Mouse (Mus musculus): ENCODE results near the gene Rtel1. TPM values are rescaled to one million over a fixed set of nuclear protein-coding genes. Genes with fewer than 3 reads are reported as not detected.

The Rtel1 gene
- polyA plus RNA-seq, 1 experiment from 2014 or later, result 10.0 TPM

DNA sequence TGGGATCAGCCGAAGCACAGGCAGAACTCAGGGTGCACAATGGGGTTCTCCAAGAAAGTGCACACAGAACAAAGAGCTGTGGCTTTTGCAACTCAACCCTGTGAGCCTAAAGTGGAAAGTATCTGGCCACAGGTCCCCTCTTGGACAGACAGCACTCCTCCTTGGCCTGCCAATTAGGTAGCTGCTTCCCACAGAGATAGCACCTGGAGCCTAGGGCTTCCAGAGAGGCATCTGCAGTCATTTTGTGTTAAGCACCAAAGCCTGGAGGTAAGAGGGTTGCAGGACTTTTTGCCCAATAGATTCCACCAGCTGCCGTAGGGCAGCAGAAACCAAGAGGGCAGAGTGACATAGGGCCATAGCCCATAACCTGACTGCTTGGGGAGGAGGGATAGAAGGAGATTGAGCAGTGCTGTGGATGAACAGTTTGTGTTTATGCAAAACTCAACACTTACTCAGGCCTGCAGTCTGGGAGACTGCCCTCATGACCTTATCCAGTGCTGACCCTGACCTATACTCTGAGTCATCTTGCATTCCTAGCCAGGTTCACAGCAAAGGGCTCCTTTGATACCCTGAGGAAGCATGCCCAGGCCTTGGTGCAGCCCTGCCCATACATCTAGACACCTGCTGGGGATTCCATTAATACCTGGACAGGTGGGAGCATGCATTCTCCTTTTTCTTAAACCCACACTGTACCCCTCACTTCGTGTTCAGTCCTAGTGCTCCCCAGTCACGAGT lies 70.8 kb downstream of the Rtel1 start:
- 76% methylated on average over 4 of the region's 4 CpGs for WGBS

DNA sequence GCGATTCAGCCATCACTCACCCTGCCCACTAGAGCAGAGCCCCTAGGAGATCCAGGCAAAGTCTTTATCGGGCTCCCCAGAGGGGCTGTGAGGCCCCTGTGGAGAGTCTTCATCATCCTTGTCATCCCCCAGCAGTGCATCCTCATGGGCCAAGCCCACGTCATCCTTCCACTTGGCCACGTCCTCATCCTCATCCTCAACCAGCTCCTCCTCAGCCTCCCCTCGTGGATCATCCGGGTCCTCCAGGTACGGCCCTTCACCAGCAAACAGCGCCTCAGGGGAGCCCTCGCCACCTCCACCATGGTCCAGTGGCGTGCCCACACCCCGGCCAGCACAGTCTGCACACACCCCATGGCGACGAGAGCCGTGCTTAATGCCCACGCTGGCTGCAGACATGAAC lies 71.5 kb downstream of the Rtel1 start:
- no peak for ATAC-seq
- Histone ChIP-seq H3K4me1 (replicated peaks; ENCODE audit: control insufficient read depth, insufficient read depth, low read length) (no peaks in the 10 kb centered on the region), H3K36me3 (ENCODE audit: control insufficient read depth, insufficient read depth) (peaks cover 11% of the 10 kb centered on the region), H3K27me3 (replicated peaks; ENCODE audit: control insufficient read depth, insufficient read depth, low read length) (no peaks in the 10 kb centered on the region), H3K4me3 (ENCODE audit: low read depth, low read length) (no peak overlapping the region), H3K9ac (ENCODE audit: low read depth, low read length) (no peak overlapping the region), H3K4me2 (replicated peaks; ENCODE audit: low read depth) (no peak overlapping the region), H3K27ac (ENCODE audit: low read depth, low read length) (no peak overlapping the region), H3K9me3 (ENCODE audit: control insufficient read depth) (no peaks in the 10 kb centered on the region)
- no peak for TF ChIP-seq CTCF (IDR thresholded peaks at IDR 0.05; ENCODE audit: low read depth)
- 88% methylated on average over 15 of the region's 15 CpGs for WGBS

More for the DNA sequence above, 70.8 kb downstream of the Rtel1 start:
- H3K27ac ChIP-seq (ENCODE audit: low read depth, low read length), result no peak overlapping the region
- H3K9ac ChIP-seq (ENCODE audit: low read depth, low read length), result no peak overlapping the region
- no peaks in the 10 kb centered on the region for H3K9me3 ChIP-seq (ENCODE audit: control insufficient read depth)
- no peak for ATAC-seq
- TF ChIP-seq CTCF (IDR thresholded peaks at IDR 0.05; ENCODE audit: low read depth), result no peak
- H3K36me3 ChIP-seq (ENCODE audit: control insufficient read depth, insufficient read depth), result peaks cover 13% of the 10 kb centered on the region
- no peaks in the 10 kb centered on the region for H3K27me3 ChIP-seq (replicated peaks; ENCODE audit: control insufficient read depth, insufficient read depth, low read length)
- no peaks in the 10 kb centered on the region for H3K4me1 ChIP-seq (replicated peaks; ENCODE audit: control insufficient read depth, insufficient read depth, low read length)
- H3K4me2 ChIP-seq (replicated peaks; ENCODE audit: low read depth), result no peak overlapping the region
- H3K4me3 ChIP-seq (ENCODE audit: low read depth, low read length), result no peak overlapping the region

DNA sequence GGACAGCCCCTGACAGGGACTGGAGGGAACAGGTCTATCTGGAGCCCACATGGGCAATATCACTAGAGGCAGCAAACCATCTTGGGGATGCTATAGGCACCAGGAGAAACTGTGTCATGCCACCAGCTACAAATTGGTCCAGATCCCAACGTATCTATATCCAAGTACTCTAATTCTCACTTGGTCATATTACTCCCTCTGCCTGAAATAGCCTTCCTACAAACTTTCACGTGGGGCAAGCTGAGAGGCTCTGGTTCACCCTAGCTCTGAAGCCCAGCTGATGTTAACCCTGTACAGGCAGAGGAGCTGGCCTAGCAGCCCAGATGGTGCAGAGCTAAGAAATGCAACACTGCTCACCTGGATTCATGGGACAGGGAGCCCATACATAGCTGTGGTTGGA lies 72.0 kb downstream of the Rtel1 start:
- Histone ChIP-seq H3K9me3 (ENCODE audit: control insufficient read depth) (no peaks in the 10 kb centered on the region), H3K4me3 (ENCODE audit: low read depth, low read length) (no peak overlapping the region), H3K4me2 (replicated peaks; ENCODE audit: low read depth) (no peak overlapping the region), H3K36me3 (ENCODE audit: control insufficient read depth, insufficient read depth) (peaks cover 7% of the 10 kb centered on the region), H3K9ac (ENCODE audit: low read depth, low read length) (no peak overlapping the region), H3K27me3 (replicated peaks; ENCODE audit: control insufficient read depth, insufficient read depth, low read length) (no peaks in the 10 kb centered on the region), H3K4me1 (replicated peaks; ENCODE audit: control insufficient read depth, insufficient read depth, low read length) (no peaks in the 10 kb centered on the region), H3K27ac (ENCODE audit: low read depth, low read length) (no peak overlapping the region)
- no peak for ATAC-seq
- 63% methylated on average over 2 of the region's 2 CpGs for WGBS
- no peak for TF ChIP-seq CTCF (IDR thresholded peaks at IDR 0.05; ENCODE audit: low read depth)

DNA sequence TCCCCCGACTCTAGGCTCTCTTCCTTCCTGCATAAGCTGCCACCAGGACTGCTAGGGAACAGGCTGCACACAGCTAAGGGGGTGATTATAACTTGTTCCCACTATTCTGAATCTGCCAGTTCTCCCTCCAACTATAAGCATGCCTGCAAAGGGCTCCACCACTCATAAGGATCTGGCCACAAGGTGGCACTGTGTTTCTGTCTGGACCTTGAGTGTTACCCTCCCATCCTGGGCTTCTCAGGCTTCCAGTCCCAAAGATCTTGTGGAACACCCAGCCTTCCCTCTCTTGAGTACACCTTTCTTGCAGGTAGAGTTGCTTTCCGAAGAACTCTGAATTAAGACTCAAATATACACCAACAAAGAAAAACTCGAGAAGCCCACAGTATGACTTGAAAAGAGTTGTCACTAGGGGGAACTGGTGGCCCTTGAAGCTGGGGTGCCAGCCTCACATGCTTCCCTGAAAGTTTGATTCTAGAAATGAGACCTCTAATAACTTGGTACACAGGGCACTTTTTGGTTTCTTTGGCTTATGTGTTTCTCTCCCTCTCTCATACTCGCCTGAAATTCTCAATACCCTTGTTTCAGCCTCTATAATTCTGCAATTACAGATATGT lies 73.2 kb downstream of the Rtel1 start:
- Histone ChIP-seq H3K27me3 (replicated peaks; ENCODE audit: control insufficient read depth, insufficient read depth, low read length) (no peaks in the 10 kb centered on the region), H3K4me1 (replicated peaks; ENCODE audit: control insufficient read depth, insufficient read depth, low read length) (no peaks in the 10 kb centered on the region), H3K4me2 (replicated peaks; ENCODE audit: low read depth) (no peak overlapping the region), H3K9ac (ENCODE audit: low read depth, low read length) (no peak overlapping the region), H3K4me3 (ENCODE audit: low read depth, low read length) (no peak overlapping the region), H3K9me3 (ENCODE audit: control insufficient read depth) (no peaks in the 10 kb centered on the region), H3K36me3 (ENCODE audit: control insufficient read depth, insufficient read depth) (no peaks in the 10 kb centered on the region; the same call in 1 of the 2 replicates), H3K27ac (ENCODE audit: low read depth, low read length) (no peak overlapping the region)
- ATAC-seq, result peak; percentile 56; the same call in 1 of the 2 replicates
- peak; percentile 91 for TF ChIP-seq CTCF (IDR thresholded peaks at IDR 0.05; ENCODE audit: low read depth)
- WGBS, result 30% methylated on average over 4 of the region's 4 CpGs

GRCm38 (mm10) chr2:181394086-181394485 lies 74.5 kb downstream of the Rtel1 start:
- 92% methylated on average over 3 of the region's 3 CpGs for WGBS
- ATAC-seq, result no peak
- H3K9ac ChIP-seq (ENCODE audit: low read depth, low read length), result no peak overlapping the region
- no peak overlapping the region for H3K4me3 ChIP-seq (ENCODE audit: low read depth, low read length)
- H3K4me1 ChIP-seq (replicated peaks; ENCODE audit: control insufficient read depth, insufficient read depth, low read length), result no peaks in the 10 kb centered on the region
- no peaks in the 10 kb centered on the region; the same call in 1 of the 2 replicates for H3K36me3 ChIP-seq (ENCODE audit: control insufficient read depth, insufficient read depth)
- H3K9me3 ChIP-seq (ENCODE audit: control insufficient read depth), result no peaks in the 10 kb centered on the region
- no peaks in the 10 kb centered on the region for H3K27me3 ChIP-seq (replicated peaks; ENCODE audit: control insufficient read depth, insufficient read depth, low read length)
- TF ChIP-seq CTCF (IDR thresholded peaks at IDR 0.05; ENCODE audit: low read depth), result no peak
- H3K27ac ChIP-seq (ENCODE audit: low read depth, low read length), result no peak overlapping the region
- H3K4me2 ChIP-seq (replicated peaks; ENCODE audit: low read depth), result no peak overlapping the region

GRCm38 (mm10) chr2:181397207-181397761 lies 77.7 kb downstream of the Rtel1 start:
- no peak overlapping the region for H3K9ac ChIP-seq (ENCODE audit: low read depth, low read length)
- no peak for ATAC-seq
- no peaks in the 10 kb centered on the region for H3K9me3 ChIP-seq (ENCODE audit: control insufficient read depth)
- H3K4me1 ChIP-seq (replicated peaks; ENCODE audit: control insufficient read depth, insufficient read depth, low read length), result no peaks in the 10 kb centered on the region
- no peaks in the 10 kb centered on the region; the same call in 1 of the 2 replicates for H3K36me3 ChIP-seq (ENCODE audit: control insufficient read depth, insufficient read depth)
- no peak overlapping the region for H3K27ac ChIP-seq (ENCODE audit: low read depth, low read length)
- H3K27me3 ChIP-seq (replicated peaks; ENCODE audit: control insufficient read depth, insufficient read depth, low read length), result no peaks in the 10 kb centered on the region
- no peak overlapping the region for H3K4me2 ChIP-seq (replicated peaks; ENCODE audit: low read depth)
- TF ChIP-seq CTCF (IDR thresholded peaks at IDR 0.05; ENCODE audit: low read depth), result no peak
- no peak overlapping the region for H3K4me3 ChIP-seq (ENCODE audit: low read depth, low read length)
- WGBS, result 71% methylated on average over 5 of the region's 5 CpGs

Measured in intestine, postnatal 0 days (tissue).